ENCODE assay signal across 9 mouse cellular contexts in genomic region chrX:133688840-133689239, GRCm38 (mm10). TPM values are rescaled to one million over a fixed set of nuclear protein-coding genes. Genes with fewer than 3 reads are reported as not detected.
A peak's percentile ranks its signal among the peaks of the same experiment; 100 is the strongest.
DNase-seq lines count a peak whose midpoint lies in the region; ATAC-seq lines count a peak whose summit lies in the region.
"Had no signal": no experiment of that assay in that cellular context is flagged by ENCODE, and none has a peak within 500 bp of the region (broad histone marks: within the 10 kb centered on the region; RNA-seq: fewer than 3 reads in every experiment).

Gene Pcdh19, minus strand, starts transcription at chrX:133688987.

- H3K9me3 ChIP-seq in intestine, embryonic 14.5 days (ENCODE audit: control insufficient read depth, low read length), result no peaks in the 10 kb centered on the region
- 0 out of 2 replicates have a peak, but pooled peaks cover 15% of the 10 kb centered on the region for H3K9me3 ChIP-seq in midbrain, embryonic 10.5 days (replicated peaks)
- no peaks in the 10 kb centered on the region for H3K9me3 ChIP-seq in stomach, embryonic 14.5 days (ENCODE audit: control insufficient read depth, low read depth, low read length)

- peak; percentile 66 to 77 for DNase-seq in left cerebral cortex, adult 18-20 months (ENCODE audit: low spot score in 2 of 2)
- DNase-seq in left cerebral cortex, adult 11 months (ENCODE audit: low spot score), result no peak
- DNase-seq in embryo, embryonic 11 days, result peak; percentile 90
- DNase-seq in gastrocnemius, postnatal 36 days, result peak; percentile 48 to 72
- peak; percentile 74 for DNase-seq in intestine, embryonic 14.5 days (ENCODE audit: low spot score)
- peak; percentile 81 for DNase-seq in left cerebral cortex, postnatal 4 days
- peak; percentile 88 for DNase-seq in midbrain, embryonic 10.5 days (ENCODE audit: low spot score)

- peak within 1 kb of the TSS; percentile 54 for H3K4me2 ChIP-seq in intestine, embryonic 14.5 days (ENCODE audit: low read length)
- H3K4me2 ChIP-seq in stomach, embryonic 14.5 days (replicated peaks; ENCODE audit: low read depth, low read length), result peak within 1 kb of the TSS; percentile 65

- peak; percentile 88 for ATAC-seq in intestine, embryonic 14.5 days (replicated peaks; ENCODE audit: low FRiP score, low TSS enrichment, low read depth)
- ATAC-seq in stomach, embryonic 14.5 days (ENCODE audit: insufficient number of reproducible peaks, insufficient read depth, low FRiP score, low read depth), result peak; percentile 93

- peaks cover 40% of the 10 kb centered on the region for H3K27me3 ChIP-seq in intestine, embryonic 14.5 days (replicated peaks; ENCODE audit: control insufficient read depth, insufficient read depth, low read length)
- H3K27me3 ChIP-seq in midbrain, embryonic 10.5 days (ENCODE audit: low read depth, poor library complexity, severe bottlenecking), result peaks cover 66% of the 10 kb centered on the region
- no peaks in the 10 kb centered on the region for H3K27me3 ChIP-seq in stomach, embryonic 14.5 days (ENCODE audit: control insufficient read depth, insufficient read depth, low read length)
- H3K27me3 ChIP-seq: CH12.LX had no signal

- H3K36me3 ChIP-seq in intestine, embryonic 14.5 days (ENCODE audit: control insufficient read depth, insufficient read depth, low read length), result no peaks in the 10 kb centered on the region
- no peaks in the 10 kb centered on the region for H3K36me3 ChIP-seq in midbrain, embryonic 10.5 days
- H3K36me3 ChIP-seq in stomach, embryonic 14.5 days (ENCODE audit: control insufficient read depth, insufficient read depth, low read length), result no peaks in the 10 kb centered on the region

- H3K27ac ChIP-seq in intestine, embryonic 14.5 days (ENCODE audit: low read depth), result no peak within 1 kb of the TSS
- peak within 1 kb of the TSS; percentile 72 for H3K27ac ChIP-seq in midbrain, embryonic 10.5 days (replicated peaks)
- H3K27ac ChIP-seq in stomach, embryonic 14.5 days (ENCODE audit: low read length), result no peak within 1 kb of the TSS; the same call in 1 of the 2 replicates

- 33% methylated on average over 19 of the region's 26 CpGs for WGBS in intestine, embryonic 14.5 days
- WGBS in midbrain, embryonic 10.5 days, result 30% methylated on average over 25 of the region's 26 CpGs
- 19% methylated on average over 14 of the region's 26 CpGs for WGBS in stomach, embryonic 14.5 days

- H3K4me3 ChIP-seq in intestine, embryonic 14.5 days (ENCODE audit: low read depth, low read length), result peak within 1 kb of the TSS; percentile 46
- H3K4me3 ChIP-seq in midbrain, embryonic 10.5 days, result peak within 1 kb of the TSS; percentile 63
- H3K4me3 ChIP-seq in stomach, embryonic 14.5 days (ENCODE audit: low read depth, low read length), result peak within 1 kb of the TSS; percentile 47

- H3K9ac ChIP-seq in intestine, embryonic 14.5 days (ENCODE audit: low read length), result no peak within 1 kb of the TSS
- peak within 1 kb of the TSS; percentile 36; the same call in 1 of the 2 replicates for H3K9ac ChIP-seq in stomach, embryonic 14.5 days (replicated peaks; ENCODE audit: low read depth, low read length)

- no peaks in the 10 kb centered on the region for H3K4me1 ChIP-seq in intestine, embryonic 14.5 days (replicated peaks; ENCODE audit: control insufficient read depth, insufficient read depth, low read length)
- H3K4me1 ChIP-seq in midbrain, embryonic 10.5 days, result peaks cover 18% of the 10 kb centered on the region
- H3K4me1 ChIP-seq in stomach, embryonic 14.5 days (ENCODE audit: control insufficient read depth, insufficient read depth, low read length), result no peaks in the 10 kb centered on the region

- intact Hi-C loops in gastrocnemius, postnatal 36 days (cut with DNase I), result no loop called here
- intact Hi-C loops in left cerebral cortex, postnatal 4 days (cut with DNase I), result no loop called here

RNA-seq across cellular contexts. Expression of gene Pcdh19, which starts in this region (rescaled TPM):
- total RNA-seq in left cerebral cortex, adult 18-20 months (2021), result 10 to 100 TPM; 30.9 to 37.3 TPM
- total RNA-seq in gastrocnemius, postnatal 36 days (2021), result 1 to 10 TPM; 2.8 to 3.5 TPM
- 2.0 and 3.0 TPM in 2 replicates for polyA plus RNA-seq in intestine, embryonic 14.5 days (2014; fragmentation: Nextera tagmentation; extraction: Ambion mirVana)
- 10 to 100 TPM; 93.4 to 96.2 TPM for total RNA-seq in left cerebral cortex, postnatal 4 days (2021)
- polyA plus RNA-seq in midbrain, embryonic 10.5 days (2016; fragmentation: Nextera tagmentation; extraction: Ambion mirVana), result 2.2 and 2.6 TPM in 2 replicates
- polyA plus RNA-seq in stomach, embryonic 14.5 days (2014; fragmentation: Nextera tagmentation; extraction: Ambion mirVana), result 6.9 and 8.0 TPM in 2 replicates
- total RNA-seq: CH12.LX had no signal

Comparison
In these comparisons a context has a peak if more than half of its experiments do, and no peak if none do; other contexts are left out.
1. RNA of gene Pcdh19 (total RNA-seq): 93.4 to 96.2 TPM in left cerebral cortex, postnatal 4 days and 30.9 to 37.3 TPM in left cerebral cortex, adult 18-20 months; 2.8 to 3.5 TPM in gastrocnemius, postnatal 36 days; every median in the first group is over 4 times any median in the second.
2. Peak in every context shown above with its lines, with median percentiles within 50 percentile points of each other: H3K4me3 ChIP-seq.